ENCODE assay signal across 12 mouse cellular contexts in the genomic region with DNA sequence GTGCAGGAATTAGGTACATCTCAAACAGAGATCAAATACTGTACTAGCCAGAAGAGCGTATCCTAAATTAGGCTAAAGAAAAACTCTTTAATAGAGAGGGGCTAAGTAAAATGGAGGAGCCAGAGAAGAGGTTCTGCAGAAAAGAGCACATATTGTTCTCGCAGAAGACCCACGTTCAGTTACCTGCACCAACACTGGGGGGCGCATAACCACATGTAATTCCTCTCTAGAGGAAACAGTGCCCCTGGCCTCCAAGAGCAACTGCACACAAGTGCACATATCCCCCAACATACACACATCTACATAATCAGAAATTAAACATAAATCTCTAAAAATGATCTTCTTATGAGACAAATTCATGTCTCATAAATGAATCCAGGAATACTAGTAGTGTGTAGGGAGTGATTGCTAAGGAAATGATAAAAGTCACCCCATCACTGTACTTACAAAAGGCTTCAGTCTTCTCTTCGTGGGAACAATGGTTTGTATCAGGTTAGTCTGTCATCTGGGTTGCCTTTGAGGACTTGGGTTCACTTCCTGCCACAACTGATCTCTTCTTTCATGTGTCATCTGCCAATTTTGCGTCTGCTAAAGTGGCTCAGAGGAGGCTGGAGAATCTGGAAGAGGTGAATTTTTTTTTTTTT.
DNase-seq lines count a peak whose midpoint lies in the region; ATAC-seq and TF ChIP-seq lines count a peak whose summit lies in the region.
"Had no signal": no experiment of that assay in that cellular context is flagged by ENCODE, and none has a peak within 500 bp of the region (broad histone marks: within the 10 kb centered on the region; RNA-seq: fewer than 3 reads in every experiment).

No protein-coding gene starts in this region.

- H3K27me3 ChIP-seq in heart, postnatal 0 days (ENCODE audit: control insufficient read depth, insufficient read depth, low read length): no peaks in the 10 kb centered on the region
- H3K27me3 ChIP-seq in forebrain, embryonic 12.5 days: no peaks in the 10 kb centered on the region

- H3K36me3 ChIP-seq in heart, postnatal 0 days (replicated peaks; ENCODE audit: control insufficient read depth, insufficient read depth, low read length): no peaks in the 10 kb centered on the region
- H3K36me3 ChIP-seq in ES-E14 (ENCODE audit: control insufficient read depth, insufficient read depth, low read length, poor library complexity, severe bottlenecking): peaks cover 2% of the 10 kb centered on the region; the same call in 1 of the 2 replicates
- no peaks in the 10 kb centered on the region for H3K36me3 ChIP-seq in forebrain, embryonic 12.5 days (replicated peaks)

- H3K4me2 ChIP-seq in heart, postnatal 0 days (ENCODE audit: low read depth, low read length): no peak overlapping the region
- H3K4me2 ChIP-seq in forebrain, embryonic 12.5 days: no peak overlapping the region

- H3K4me3 ChIP-seq in heart, postnatal 0 days (ENCODE audit: low read depth, low read length): no peak overlapping the region
- H3K4me3 ChIP-seq in ES-E14 (ENCODE audit: insufficient read depth in 1 of 2, low read depth in 1 of 2, low read length in 2 of 2, poor library complexity in 1 of 2, severe bottlenecking in 1 of 2): no peak overlapping the region
- no peak overlapping the region for H3K4me3 ChIP-seq in forebrain, embryonic 12.5 days (replicated peaks)

- peak; percentile 19; the same call in 1 of the 2 replicates for TF ChIP-seq CTCF in heart, postnatal 0 days (IDR thresholded peaks at IDR 0.05; ENCODE audit: low read depth)

- TF ChIP-seq EP300 in heart, postnatal 0 days (IDR thresholded peaks at IDR 0.05; ENCODE audit: low read depth): no peak

- no peak for DNase-seq in heart, postnatal 0 days (ENCODE audit: low spot score)
- no peak for DNase-seq in heart, postnatal 25 days (ENCODE audit: low spot score)
- peak; percentile 28 for DNase-seq in 416B (ENCODE audit: low read depth)
- DNase-seq in ES-E14 (ENCODE audit: low read depth, low spot score): peak; percentile 19
- DNase-seq in adrenal gland, postnatal 36 days: no peak
- no peak for DNase-seq in right cerebral cortex, postnatal 36 days (ENCODE audit: low spot score in 2 of 2)
- DNase-seq: heart, adult 18-20 months; layer of hippocampus, adult 9-11 months; spleen, adult 18-20 months had no signal

- no peak overlapping the region for H3K27ac ChIP-seq in heart, postnatal 0 days (ENCODE audit: low read depth)
- H3K27ac ChIP-seq in ES-E14 (ENCODE audit: insufficient read depth, low read depth, low read length, poor library complexity, severe bottlenecking): no peak overlapping the region
- no peak overlapping the region for H3K27ac ChIP-seq in forebrain, embryonic 12.5 days

- 71% methylated on average over 6 of the region's 6 CpGs for WGBS in heart, postnatal 0 days
- 77% methylated on average over 6 of the region's 6 CpGs for WGBS in forebrain, embryonic 12.5 days

- H3K9me3 ChIP-seq in heart, postnatal 0 days (replicated peaks; ENCODE audit: control insufficient read depth, low read length): no peaks in the 10 kb centered on the region
- H3K9me3 ChIP-seq in ES-E14 (ENCODE audit: control insufficient read depth, insufficient read depth, low read depth, low read length): no peaks in the 10 kb centered on the region
- H3K9me3 ChIP-seq in forebrain, embryonic 12.5 days: no peaks in the 10 kb centered on the region

- in situ Hi-C loops in ES-E14 (cut with MboI; ENCODE audit: low sequenced_read_pairs in 2 of 2, unreplicated experiment in 2 of 2): no loop called here

- intact Hi-C loops in heart, postnatal 25 days (cut with DNase I): no loop called here

- ATAC-seq in heart, postnatal 0 days (ENCODE audit: insufficient read depth, low read depth): no peak
- ATAC-seq in megakaryocyte progenitor cell, adult 5-6 weeks (replicated peaks; ENCODE audit: poor library complexity): 0 out of 2 replicates have a peak, but pooled peaks have one; percentile 57
- ATAC-seq in forebrain, embryonic 12.5 days (ENCODE audit: low FRiP score): no peak
- ATAC-seq: forebrain, embryonic 14.5 days had no signal

- no peak overlapping the region for H3K9ac ChIP-seq in heart, postnatal 0 days (replicated peaks; ENCODE audit: low read depth, low read length)
- H3K9ac ChIP-seq in ES-E14 (ENCODE audit: insufficient read depth, low read depth, low read length, poor library complexity, severe bottlenecking): no peak overlapping the region
- no peak overlapping the region for H3K9ac ChIP-seq in forebrain, embryonic 12.5 days

- H3K4me1 ChIP-seq in heart, postnatal 0 days (ENCODE audit: control insufficient read depth, insufficient read depth): peaks cover 6% of the 10 kb centered on the region; the same call in 1 of the 2 replicates
- no peaks in the 10 kb centered on the region for H3K4me1 ChIP-seq in ES-E14 (ENCODE audit: control insufficient read depth in 2 of 2, insufficient read depth in 2 of 2, low read length in 2 of 2, poor library complexity in 1 of 2)
- H3K4me1 ChIP-seq in forebrain, embryonic 12.5 days: no peaks in the 10 kb centered on the region

TF ChIP-seq in ES-E14, 5 proteins besides CTCF, POLR2A, EP300 and RAD21:
- no peak for TF ChIP-seq CHD2 (IDR thresholded peaks at IDR 0.05; ENCODE audit: low read depth, low read length)
- no peak for TF ChIP-seq ZNF384 (IDR thresholded peaks at IDR 0.05; ENCODE audit: low read depth, low read length)
- TF ChIP-seq HCFC1 (IDR thresholded peaks at IDR 0.05; ENCODE audit: borderline replicate concordance, insufficient read depth, low read length): no peak
- no peak for TF ChIP-seq ZC3H11A (IDR thresholded peaks at IDR 0.05; ENCODE audit: borderline replicate concordance, low read depth, low read length)
- no peak for TF ChIP-seq MAFK (IDR thresholded peaks at IDR 0.05; ENCODE audit: insufficient read depth, low read depth, low read length)

Comparison
In these comparisons a context has a peak if more than half of its experiments do, and no peak if none do; other contexts are left out.
1. DNase-seq: peak in 416B (single experiment) and ES-E14 (single experiment); none in heart, postnatal 0 days (single experiment), heart, postnatal 25 days (single experiment), adrenal gland, postnatal 36 days (0 of 2) and right cerebral cortex, postnatal 36 days (0 of 2).